Mouse (Mus musculus) E14TG2a.4 (cell line): ENCODE measurements around the gene Gm21312.
"Not testable (repeated sequence)": the region's sequence is repeated elsewhere in the genome, so short reads cannot be mapped to it uniquely, and the experiment has no call there.

Experiments used
- CTCF ChIP-seq: conservative IDR thresholded peaks from 2 replicates; pipeline ENCODE4 v1.5.1; 2014; ENCODE audit warnings: low read length
- NANOG ChIP-seq: IDR thresholded peaks from 2 replicates; pipeline ENCODE4 v1.6.1; 2014; ENCODE audit warnings: borderline replicate concordance, low read length, mixed read lengths

DNA sequence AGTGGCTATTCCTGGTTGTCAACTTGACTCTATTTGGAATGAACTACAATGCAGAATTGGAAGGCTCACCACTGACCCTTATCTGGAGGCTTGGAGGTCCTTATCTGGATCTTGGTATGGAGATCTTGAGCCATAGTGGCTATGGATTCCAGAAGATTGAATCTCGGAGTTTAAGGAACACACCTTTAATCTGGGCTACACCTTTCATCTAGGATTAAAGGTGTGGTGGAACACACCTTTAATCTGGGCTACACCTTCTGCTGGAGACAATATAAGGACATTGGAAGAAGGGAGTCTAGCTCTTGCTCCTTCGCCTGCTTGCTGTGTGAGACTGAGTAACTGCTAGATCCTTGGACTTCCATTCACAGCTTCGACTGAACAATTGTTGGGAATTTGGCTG lies 34.1 kb upstream of the Gm21312 start, which contains the start of gene Gm21293:
- TF ChIP-seq CTCF, NANOG: not testable (repeated sequence)
